Mouse (Mus musculus) cerebellum, adult 9-10 months (tissue): Measurements from ENCODE around the gene Cend1.

ENCODE experiments used
- DNase-seq: peaks from one replicate; pipeline ENCODE4 v3.0.0; 2022

Gene Cend1

GRCm38 (mm10) chr7:141390326-141391259 lies 38.7 kb downstream of the Cend1 start:
- DNase-seq = peak; percentile 22

- DNase-seq = no peak
Measured at GRCm38 (mm10) chr7:141388487-141389109, 40.7 kb downstream of the Cend1 start.

- DNase-seq = no peak
Measured at GRCm38 (mm10) chr7:141387807-141388486, 41.3 kb downstream of the Cend1 start.

- DNase-seq = no peak
Measured at GRCm38 (mm10) chr7:141381068-141381835, 48.0 kb downstream of the Cend1 start.

- no peak for DNase-seq
Measured at GRCm38 (mm10) chr7:141379584-141379983, 49.7 kb downstream of the Cend1 start.
